Mouse (Mus musculus) spleen, adult 2 months (tissue): Measurements from ENCODE around the gene Sh3pxd2b.

ENCODE experiments used
- CTCF ChIP-seq: fragments of 200-500 bp; IDR thresholded peaks from 2 replicates; pipeline ENCODE4 v1.5.1; 2011; ENCODE audit warnings: mild to moderate bottlenecking, inconsistent platforms; ENCODE audit not compliant: insufficient read depth, insufficient read length, insufficient replicate concordance; ENCODE audit errors: extremely low read depth
- POLR2A ChIP-seq: fragments of 200-500 bp; IDR thresholded peaks from 2 replicates; pipeline ENCODE4 v1.6.1; 2011; ENCODE audit warnings: low read depth, low read length, inconsistent platforms

DNA sequence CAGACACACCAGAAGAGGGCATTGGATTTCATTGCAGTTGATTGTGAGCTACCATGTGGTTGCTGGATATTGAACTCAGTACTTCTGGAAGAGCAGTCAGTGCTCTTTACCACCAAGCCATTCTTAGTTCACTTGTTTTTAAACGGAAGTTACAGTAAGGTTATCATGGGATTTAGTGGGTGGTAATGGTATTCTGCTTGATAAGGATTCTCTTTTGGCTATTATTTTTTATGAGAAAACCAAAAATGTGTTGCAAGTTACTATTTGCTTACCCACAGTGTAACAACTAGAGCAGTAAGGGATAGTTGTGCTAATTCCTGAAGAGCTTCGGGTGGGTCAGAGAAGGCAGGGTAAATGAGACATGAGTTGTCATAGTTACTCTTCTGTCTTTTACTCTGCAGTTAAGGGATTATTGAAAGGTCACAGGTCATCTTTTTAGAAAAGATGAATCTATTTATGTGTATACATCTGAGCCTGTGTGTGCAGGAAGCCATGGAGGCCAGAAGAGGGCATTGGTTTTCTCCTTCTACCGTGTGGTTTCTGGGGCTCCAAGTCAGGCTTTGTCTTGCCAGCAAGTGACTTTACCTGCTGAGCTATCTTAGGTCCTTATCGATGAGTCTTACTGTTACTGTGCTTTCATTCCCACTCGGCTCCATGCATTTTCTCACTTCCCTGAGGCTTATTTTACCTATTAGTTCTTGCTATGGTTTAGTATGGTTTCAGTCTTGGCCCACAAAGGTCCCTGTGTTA, 128.0 kb downstream of the Sh3pxd2b start:
- TF ChIP-seq POLR2A (no peak), CTCF (no peak)
